9 mouse cellular contexts compared by ENCODE assay signal in the genomic region with DNA sequence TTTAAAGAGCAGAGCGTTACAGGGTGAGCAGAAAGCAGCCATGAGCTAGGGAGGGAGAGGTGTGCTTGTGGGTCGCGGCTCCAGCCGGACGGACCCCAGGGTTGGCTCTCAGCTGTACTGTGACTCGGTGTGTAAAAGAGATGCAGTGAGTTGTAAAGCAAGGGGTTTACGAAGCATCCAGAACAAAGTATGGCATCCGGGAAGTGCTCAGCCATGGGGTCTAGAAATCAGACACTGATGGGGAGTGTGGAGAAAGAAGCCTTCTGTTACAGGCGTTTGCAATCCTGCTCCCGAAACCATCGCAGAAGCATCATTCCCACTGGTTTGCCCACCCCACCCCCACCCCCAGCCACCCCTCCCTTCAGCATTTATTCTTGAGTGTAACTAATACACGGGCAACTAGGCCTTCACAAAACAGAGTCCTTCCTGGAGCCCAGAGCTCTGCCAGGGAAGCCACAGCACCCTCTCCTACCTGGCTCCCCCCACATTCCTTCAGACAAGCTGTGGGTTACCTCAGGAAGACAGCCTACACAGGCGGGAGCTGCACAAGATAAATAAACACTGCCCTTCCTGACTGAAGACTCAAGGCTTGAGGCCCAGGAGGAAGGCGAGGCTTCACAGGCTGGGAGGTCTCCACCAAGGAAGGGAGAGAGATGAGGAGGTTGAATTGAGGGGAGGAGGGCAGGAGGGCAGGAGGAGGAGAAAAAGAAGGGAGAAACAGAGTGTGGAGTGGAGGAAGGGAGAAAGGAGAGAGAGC.
DNase-seq lines count a peak whose midpoint lies in the region; ATAC-seq lines count a peak whose summit lies in the region.
"Had no signal": no experiment of that assay in that cellular context is flagged by ENCODE, and none has a peak within 500 bp of the region (broad histone marks: within the 10 kb centered on the region; RNA-seq: fewer than 3 reads in every experiment).

No protein-coding gene starts in this region.

- peaks cover 3% of the 10 kb centered on the region; the same call in 1 of the 2 replicates for H3K9me3 ChIP-seq in forebrain, embryonic 10.5 days
- no peaks in the 10 kb centered on the region for H3K9me3 ChIP-seq in limb, embryonic 13.5 days
- no peaks in the 10 kb centered on the region for H3K9me3 ChIP-seq in neural tube, embryonic 15.5 days (replicated peaks)

- H3K36me3 ChIP-seq in forebrain, embryonic 10.5 days (replicated peaks) = no peaks in the 10 kb centered on the region
- H3K36me3 ChIP-seq in limb, embryonic 13.5 days = no peaks in the 10 kb centered on the region
- no peaks in the 10 kb centered on the region for H3K36me3 ChIP-seq in neural tube, embryonic 15.5 days

- peaks cover 32% of the 10 kb centered on the region for H3K4me1 ChIP-seq in forebrain, embryonic 10.5 days
- peaks cover 9% of the 10 kb centered on the region for H3K4me1 ChIP-seq in limb, embryonic 13.5 days
- peaks cover 19% of the 10 kb centered on the region; the same call in 1 of the 2 replicates for H3K4me1 ChIP-seq in neural tube, embryonic 15.5 days

- 76% methylated on average over 14 of the region's 14 CpGs for WGBS in forebrain, embryonic 10.5 days
- 68% methylated on average over 14 of the region's 14 CpGs for WGBS in limb, embryonic 13.5 days
- 55% methylated on average over 14 of the region's 14 CpGs for WGBS in neural tube, embryonic 15.5 days

- H3K27me3 ChIP-seq in forebrain, embryonic 10.5 days (ENCODE audit: poor library complexity, severe bottlenecking) = peaks cover 4% of the 10 kb centered on the region
- no peaks in the 10 kb centered on the region for H3K27me3 ChIP-seq in limb, embryonic 13.5 days
- H3K27me3 ChIP-seq in neural tube, embryonic 15.5 days (replicated peaks) = no peaks in the 10 kb centered on the region

- no peak overlapping the region for H3K4me3 ChIP-seq in forebrain, embryonic 10.5 days
- no peak overlapping the region for H3K4me3 ChIP-seq in limb, embryonic 13.5 days
- H3K4me3 ChIP-seq in neural tube, embryonic 15.5 days (replicated peaks) = no peak overlapping the region
- H3K4me3 ChIP-seq: layer of hippocampus, adult 2 months had no signal

- H3K4me2 ChIP-seq in limb, embryonic 13.5 days (replicated peaks) = no peak overlapping the region
- 0 out of 2 replicates have a peak overlapping the region, but pooled peaks have one; percentile 11 for H3K4me2 ChIP-seq in neural tube, embryonic 15.5 days

- peak overlapping the region; percentile 84 for H3K27ac ChIP-seq in forebrain, embryonic 10.5 days
- H3K27ac ChIP-seq in limb, embryonic 13.5 days = no peak overlapping the region
- peak overlapping the region; percentile 70 for H3K27ac ChIP-seq in neural tube, embryonic 15.5 days (replicated peaks)
- H3K27ac ChIP-seq: layer of hippocampus, adult 2 months had no signal

- 0 out of 2 replicates have a peak, but pooled peaks have one; percentile 15 for ATAC-seq in limb, embryonic 13.5 days (ENCODE audit: low FRiP score, low read depth)
- peak; percentile 15; the same call in 1 of the 2 replicates for ATAC-seq in neural tube, embryonic 15.5 days (ENCODE audit: low FRiP score)
- no peak for ATAC-seq in cerebellum, adult (ENCODE audit: insufficient number of reproducible peaks, low FRiP score, low TSS enrichment)

- H3K9ac ChIP-seq in limb, embryonic 13.5 days = no peak overlapping the region; the same call in 1 of the 2 replicates
- no peak overlapping the region for H3K9ac ChIP-seq in neural tube, embryonic 15.5 days (replicated peaks)

- peak; percentile 7 to 15 for DNase-seq in kidney, postnatal 4 days
- no peak for DNase-seq in kidney, postnatal 14 days
- DNase-seq in forebrain, embryonic 10.5 days (ENCODE audit: extremely low spot score, low spot score) = no peak
- no peak for DNase-seq in urinary bladder, adult 2 months (ENCODE audit: low spot score)
- no peak for DNase-seq in layer of hippocampus, postnatal 10 days (ENCODE audit: low spot score in 2 of 2)

Comparison
In these comparisons a context has a peak if more than half of its experiments do, and no peak if none do; other contexts are left out.
1. DNase-seq: peak in kidney, postnatal 4 days (2 of 2); none in kidney, postnatal 14 days (single experiment), forebrain, embryonic 10.5 days (single experiment), urinary bladder, adult 2 months (single experiment) and layer of hippocampus, postnatal 10 days (0 of 2).